Mouse (Mus musculus): ENCODE measurements around the gene Abcc6. TPM values are rescaled to one million over a fixed set of nuclear protein-coding genes. Genes with fewer than 3 reads are reported as not detected.

The Abcc6 gene
- polyA plus RNA-seq, 1 experiment from 2014 or later = 0.15 TPM

DNA sequence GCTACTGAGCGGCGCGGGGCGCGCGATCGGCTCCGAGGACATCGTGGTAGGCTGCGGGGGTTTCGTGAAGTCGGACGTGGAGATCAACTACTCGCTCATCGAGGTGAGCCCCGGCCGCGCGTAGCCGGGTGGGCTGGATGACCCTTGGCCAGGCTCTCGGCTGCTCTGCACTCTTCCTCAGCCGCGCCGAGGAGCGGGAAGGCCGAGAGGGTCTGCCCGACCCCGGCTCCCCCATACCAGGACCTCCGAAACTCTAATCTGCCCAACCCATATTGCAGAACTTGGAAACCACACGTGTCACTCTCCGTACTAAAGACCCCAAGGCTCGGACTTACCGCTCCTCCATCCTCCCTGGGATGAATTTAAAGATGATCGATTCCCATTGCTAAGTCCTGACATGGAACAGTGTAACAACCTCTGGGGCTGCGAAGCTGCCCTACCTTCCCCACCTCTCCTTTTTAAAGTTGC is 3.8 kb upstream of the Abcc6 start:
- DNase-seq (ENCODE audit: low spot score) = no peak
- Histone ChIP-seq H3K27me3 (ENCODE audit: control insufficient read depth, insufficient read depth, low read length) (no peaks in the 10 kb centered on the region), H3K9me3 (ENCODE audit: control insufficient read depth, low read length) (no peaks in the 10 kb centered on the region), H3K27ac (ENCODE audit: low read depth, low read length) (no peak overlapping the region), H3K4me3 (ENCODE audit: low read depth, low read length) (peak overlapping the region; percentile 77), H3K36me3 (ENCODE audit: control insufficient read depth, insufficient read depth, low read length) (peaks cover 4% of the 10 kb centered on the region), H3K4me1 (ENCODE audit: control insufficient read depth, insufficient read depth, low read length) (peaks cover 8% of the 10 kb centered on the region), H3K4me2 (ENCODE audit: low read depth) (peak overlapping the region; percentile 64), H3K9ac (ENCODE audit: low read length) (peak overlapping the region; percentile 66)
- peak; percentile 76 for ATAC-seq (ENCODE audit: insufficient read depth, low FRiP score, low TSS enrichment)
- under 1% methylated on average over 35 of the region's 35 CpGs for WGBS

DNA sequence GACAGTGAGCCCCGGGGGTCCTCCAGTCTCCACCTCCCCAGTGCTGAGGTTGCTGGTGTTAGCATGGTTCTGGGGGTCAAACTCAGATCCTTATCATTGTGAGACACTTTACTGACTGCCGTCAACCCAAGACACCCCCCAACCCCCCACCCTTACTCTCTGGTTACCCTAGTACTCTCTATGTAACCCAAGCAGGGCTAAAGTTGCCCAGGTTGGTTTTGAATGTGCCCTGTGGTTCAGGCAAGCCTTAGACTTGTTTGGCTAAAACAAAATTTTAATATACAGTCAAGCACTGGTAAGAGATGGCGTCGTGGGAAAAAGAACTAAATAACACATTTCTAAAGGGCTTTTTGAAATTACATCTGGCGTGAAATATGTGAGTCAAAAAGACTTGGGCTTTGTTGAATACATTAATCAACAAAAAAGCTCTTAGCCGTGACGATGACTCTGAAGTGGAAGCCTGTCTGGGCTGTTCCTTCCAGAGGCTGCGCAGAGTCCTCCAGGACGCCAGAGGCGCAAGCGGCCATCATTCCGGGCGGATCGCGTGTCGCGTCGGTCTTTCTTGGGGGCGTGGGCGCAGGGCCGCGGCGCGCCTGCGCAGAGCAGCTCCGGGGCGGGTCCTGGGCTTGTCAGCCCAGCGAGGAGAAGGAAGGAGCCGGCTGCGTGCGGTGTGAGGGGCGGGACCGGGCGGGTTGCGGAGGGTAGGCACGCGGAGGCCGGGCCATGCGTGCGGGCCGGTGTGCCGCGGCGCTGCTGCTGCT is 3.2 kb upstream of the Abcc6 start, which contains the start of gene Nomo1:
Gene Nomo1, plus strand, starts transcription at position 590 of the 761 bp plus-strand sequence.
- Histone ChIP-seq H3K27me3 (ENCODE audit: control insufficient read depth, insufficient read depth, low read length) (no peaks in the 10 kb centered on the region), H3K4me3 (ENCODE audit: low read depth, low read length) (peak within 1 kb of the TSS; percentile 77), H3K9ac (ENCODE audit: low read length) (peak within 1 kb of the TSS; percentile 66), H3K4me1 (ENCODE audit: control insufficient read depth, insufficient read depth, low read length) (peaks cover 8% of the 10 kb centered on the region), H3K27ac (ENCODE audit: low read depth, low read length) (no peak within 1 kb of the TSS), H3K4me2 (ENCODE audit: low read depth) (peak within 1 kb of the TSS; percentile 64), H3K9me3 (ENCODE audit: control insufficient read depth, low read length) (no peaks in the 10 kb centered on the region), H3K36me3 (ENCODE audit: control insufficient read depth, insufficient read depth, low read length) (peaks cover 2% of the 10 kb centered on the region)
- WGBS = 6% methylated on average over 44 of the region's 44 CpGs
- ATAC-seq (ENCODE audit: insufficient read depth, low FRiP score, low TSS enrichment) = peak; percentile 96
- peak; percentile 98 for DNase-seq (ENCODE audit: low spot score)

DNA sequence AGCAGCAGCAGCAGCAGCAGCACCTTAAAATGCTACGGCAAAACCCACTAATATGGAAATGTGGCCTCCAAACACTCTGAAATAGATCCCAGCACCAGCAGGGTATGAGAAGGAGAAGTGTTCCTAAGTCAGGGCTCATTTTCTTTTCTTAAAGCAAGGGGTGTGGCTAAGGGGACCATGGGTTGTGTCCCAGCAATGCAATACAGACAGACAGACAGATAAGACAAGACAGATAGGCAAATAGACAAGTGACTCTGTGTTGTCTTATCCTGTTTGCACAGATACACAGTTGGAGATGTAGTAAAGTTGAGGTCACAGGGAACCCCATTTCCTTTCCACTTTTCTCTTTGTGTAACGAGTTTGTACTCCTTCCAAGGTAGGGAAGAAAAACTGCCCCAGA is 973 bp upstream of the Abcc6 start:
- H3K36me3 ChIP-seq (ENCODE audit: control insufficient read depth, insufficient read depth, low read length) = no peaks in the 10 kb centered on the region
- no peaks in the 10 kb centered on the region for H3K9me3 ChIP-seq (ENCODE audit: control insufficient read depth, low read length)
- no peak overlapping the region for H3K4me2 ChIP-seq (ENCODE audit: low read depth)
- no peaks in the 10 kb centered on the region for H3K27me3 ChIP-seq (ENCODE audit: control insufficient read depth, insufficient read depth, low read length)
- no peak overlapping the region for H3K4me3 ChIP-seq (ENCODE audit: low read depth, low read length)
- WGBS = 71% methylated on average over 2 of the region's 2 CpGs
- DNase-seq (ENCODE audit: low spot score) (no peak), ATAC-seq (ENCODE audit: insufficient read depth, low FRiP score, low TSS enrichment) (no peak)
- peaks cover 8% of the 10 kb centered on the region for H3K4me1 ChIP-seq (ENCODE audit: control insufficient read depth, insufficient read depth, low read length)
- H3K9ac ChIP-seq (ENCODE audit: low read length) = no peak overlapping the region
- H3K27ac ChIP-seq (ENCODE audit: low read depth, low read length) = no peak overlapping the region

DNA sequence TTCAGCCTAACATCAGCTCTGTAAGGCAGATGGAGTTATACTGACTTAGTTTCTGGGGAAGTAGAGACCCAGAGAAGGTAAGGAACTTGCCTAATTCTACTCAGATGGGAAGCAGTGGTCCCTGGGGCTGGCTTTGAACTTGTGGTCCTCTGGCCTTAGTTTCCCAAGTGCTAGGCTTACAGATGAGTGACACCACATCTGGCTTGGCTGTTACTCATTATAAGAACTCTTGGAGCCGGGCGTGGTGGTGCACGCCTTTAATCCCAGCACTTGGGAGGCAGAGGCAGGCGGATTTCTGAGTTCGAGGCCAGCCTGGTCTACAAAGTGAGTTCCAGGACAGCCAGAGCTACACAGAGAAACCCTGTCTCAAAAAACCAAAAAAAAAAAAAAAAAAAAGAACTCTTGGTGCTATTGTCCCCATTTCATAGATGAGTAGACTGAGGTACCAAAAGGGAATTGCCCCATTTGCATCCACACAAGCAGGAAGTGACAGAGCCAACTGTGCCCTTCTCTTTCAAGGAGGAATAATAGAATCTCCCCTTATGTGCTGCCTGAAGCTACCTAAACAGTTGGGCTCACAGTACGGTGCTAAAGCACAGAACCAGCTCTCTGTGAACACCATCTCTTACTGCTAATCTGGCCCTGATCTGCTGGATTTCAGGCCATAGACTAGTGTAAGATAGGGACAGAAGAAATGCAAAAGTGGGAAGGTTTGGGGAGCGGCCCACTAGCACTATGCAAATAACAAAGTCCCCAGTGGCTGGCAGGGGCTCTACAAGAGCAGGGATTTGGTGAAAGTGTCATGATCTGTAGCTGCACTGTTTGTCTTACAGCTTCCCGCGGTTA is 580 bp downstream of the Abcc6 start:
- peaks cover 4% of the 10 kb centered on the region for H3K4me1 ChIP-seq (ENCODE audit: control insufficient read depth, insufficient read depth, low read length)
- no peak overlapping the region for H3K9ac ChIP-seq (ENCODE audit: low read length)
- 66% methylated on average over 8 of the region's 9 CpGs for WGBS
- no peaks in the 10 kb centered on the region for H3K36me3 ChIP-seq (ENCODE audit: control insufficient read depth, insufficient read depth, low read length)
- H3K4me3 ChIP-seq (ENCODE audit: low read depth, low read length) = no peak overlapping the region
- ATAC-seq (ENCODE audit: insufficient read depth, low FRiP score, low TSS enrichment) = no peak
- H3K27ac ChIP-seq (ENCODE audit: low read depth, low read length) = no peak overlapping the region
- no peaks in the 10 kb centered on the region for H3K27me3 ChIP-seq (ENCODE audit: control insufficient read depth, insufficient read depth, low read length)
- DNase-seq (ENCODE audit: low spot score) = no peak
- no peaks in the 10 kb centered on the region for H3K9me3 ChIP-seq (ENCODE audit: control insufficient read depth, low read length)
- no peak overlapping the region for H3K4me2 ChIP-seq (ENCODE audit: low read depth)

DNA sequence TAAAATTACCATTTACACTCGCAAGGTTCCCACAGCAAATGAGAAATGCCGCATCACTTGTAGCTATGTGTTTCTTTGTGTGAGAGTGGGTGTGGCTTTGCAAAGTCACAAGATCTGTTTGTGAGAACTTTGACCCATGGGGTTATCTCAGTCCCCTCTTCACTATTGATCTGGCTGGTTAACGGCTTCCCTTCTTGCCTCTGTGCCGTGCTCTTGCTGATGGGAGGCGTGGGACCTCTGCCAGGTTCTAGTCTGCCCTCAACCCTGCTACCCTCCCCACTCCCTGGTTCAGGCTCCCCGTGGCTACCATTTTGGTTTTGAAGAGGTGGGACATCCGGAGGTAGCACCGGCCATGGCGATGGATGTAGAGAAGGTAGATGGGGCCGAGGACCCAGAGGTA is 1.4 kb downstream of the Abcc6 start:
- Histone ChIP-seq H3K36me3 (ENCODE audit: control insufficient read depth, insufficient read depth, low read length) (no peaks in the 10 kb centered on the region), H3K27ac (ENCODE audit: low read depth, low read length) (no peak overlapping the region)
- WGBS = 89% methylated on average over 10 of the region's 10 CpGs

DNA sequence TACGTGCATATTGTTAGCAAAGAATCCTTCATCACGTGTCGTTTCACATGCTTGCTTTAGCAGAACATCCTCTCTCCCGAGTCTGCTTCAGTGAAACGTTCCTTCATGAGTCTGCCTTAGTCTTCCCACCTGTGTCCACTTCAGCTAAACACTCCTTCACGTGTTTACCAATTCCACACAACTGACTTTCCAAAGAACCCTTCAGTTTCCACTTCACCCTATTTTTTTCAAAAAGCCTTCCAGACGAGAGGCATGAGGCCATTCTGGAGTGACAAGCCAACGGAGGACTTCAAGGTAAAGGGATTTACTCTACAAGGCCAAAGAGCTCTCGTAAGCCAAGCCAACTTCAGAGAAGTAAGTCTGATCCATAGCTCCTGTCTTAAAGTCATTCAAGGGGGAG is 4.7 kb downstream of the Abcc6 start:
- no peaks in the 10 kb centered on the region for H3K27me3 ChIP-seq (ENCODE audit: control insufficient read depth, insufficient read depth, low read length)
- no peak overlapping the region for H3K4me3 ChIP-seq (ENCODE audit: low read depth, low read length)
- no peak overlapping the region for H3K9ac ChIP-seq (ENCODE audit: low read length)
- H3K36me3 ChIP-seq (ENCODE audit: control insufficient read depth, insufficient read depth, low read length) = no peaks in the 10 kb centered on the region
- 83% methylated on average over 9 of the region's 9 CpGs for WGBS
- H3K27ac ChIP-seq (ENCODE audit: low read depth, low read length) = no peak overlapping the region
- DNase-seq (ENCODE audit: low spot score) (no peak), ATAC-seq (ENCODE audit: insufficient read depth, low FRiP score, low TSS enrichment) (no peak)
- no peaks in the 10 kb centered on the region for H3K9me3 ChIP-seq (ENCODE audit: control insufficient read depth, low read length)
- H3K4me1 ChIP-seq (ENCODE audit: control insufficient read depth, insufficient read depth, low read length) = no peaks in the 10 kb centered on the region
- no peak overlapping the region for H3K4me2 ChIP-seq (ENCODE audit: low read depth)

More for the DNA sequence above, 1.4 kb downstream of the Abcc6 start:
- no peak overlapping the region for H3K9ac ChIP-seq (ENCODE audit: low read length)
- ATAC-seq (ENCODE audit: insufficient read depth, low FRiP score, low TSS enrichment) (no peak), DNase-seq (ENCODE audit: low spot score) (no peak)
- H3K4me2 ChIP-seq (ENCODE audit: low read depth) = no peak overlapping the region
- H3K4me1 ChIP-seq (ENCODE audit: control insufficient read depth, insufficient read depth, low read length) = no peaks in the 10 kb centered on the region
- no peaks in the 10 kb centered on the region for H3K9me3 ChIP-seq (ENCODE audit: control insufficient read depth, low read length)
- no peaks in the 10 kb centered on the region for H3K27me3 ChIP-seq (ENCODE audit: control insufficient read depth, insufficient read depth, low read length)
- no peak overlapping the region for H3K4me3 ChIP-seq (ENCODE audit: low read depth, low read length)

DNA sequence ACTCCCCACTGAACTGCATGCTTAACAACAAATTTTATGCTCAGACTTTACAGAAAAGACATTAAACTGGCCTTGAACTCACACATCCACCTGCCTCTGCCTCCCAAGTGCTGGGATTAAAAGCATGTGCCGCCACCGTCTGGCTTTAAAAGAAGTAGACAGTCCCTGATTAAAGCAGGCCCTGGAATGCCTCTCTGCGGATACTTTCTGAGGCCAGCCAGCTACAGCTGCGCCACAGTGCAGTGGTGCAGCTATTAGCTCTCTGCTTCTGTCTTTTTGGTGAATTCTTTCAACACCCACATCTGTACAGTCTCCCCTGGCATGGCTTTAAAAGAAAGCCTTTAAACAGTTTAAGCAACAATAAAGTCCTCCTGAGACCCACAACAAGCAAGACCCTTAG is 8.2 kb downstream of the Abcc6 start:
- Histone ChIP-seq H3K9ac (ENCODE audit: low read length) (no peak overlapping the region), H3K4me1 (ENCODE audit: control insufficient read depth, insufficient read depth, low read length) (no peaks in the 10 kb centered on the region), H3K36me3 (ENCODE audit: control insufficient read depth, insufficient read depth, low read length) (no peaks in the 10 kb centered on the region), H3K4me2 (ENCODE audit: low read depth) (no peak overlapping the region), H3K27me3 (ENCODE audit: control insufficient read depth, insufficient read depth, low read length) (no peaks in the 10 kb centered on the region), H3K9me3 (ENCODE audit: control insufficient read depth, low read length) (no peaks in the 10 kb centered on the region), H3K27ac (ENCODE audit: low read depth, low read length) (no peak overlapping the region), H3K4me3 (ENCODE audit: low read depth, low read length) (no peak overlapping the region)
- no peak for ATAC-seq (ENCODE audit: insufficient read depth, low FRiP score, low TSS enrichment)
- WGBS = 33% methylated on average over 4 of the region's 4 CpGs
- DNase-seq (ENCODE audit: low spot score) = no peak

DNA sequence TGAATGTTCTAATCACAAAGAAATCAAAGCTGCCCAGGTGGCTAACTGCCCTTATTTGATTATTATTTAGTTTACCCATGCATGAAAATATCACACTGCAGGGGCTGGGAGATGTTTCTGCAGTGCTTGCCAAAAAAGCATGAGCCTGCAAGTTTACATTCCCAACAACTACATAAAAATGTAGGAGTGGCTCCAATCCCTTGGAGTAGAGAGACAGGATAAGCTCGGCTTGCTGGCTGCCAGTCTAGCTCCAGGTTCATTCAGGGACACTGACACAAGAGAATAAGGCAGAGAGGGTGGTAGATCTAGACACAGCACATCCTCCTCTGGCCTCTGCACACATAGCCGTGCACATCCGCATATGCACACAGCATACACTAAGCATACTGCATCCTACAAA is 10.5 kb downstream of the Abcc6 start:
- Histone ChIP-seq H3K36me3 (ENCODE audit: control insufficient read depth, insufficient read depth, low read length) (no peaks in the 10 kb centered on the region), H3K27ac (ENCODE audit: low read depth, low read length) (no peak overlapping the region), H3K9me3 (ENCODE audit: control insufficient read depth, low read length) (no peaks in the 10 kb centered on the region), H3K4me2 (ENCODE audit: low read depth) (no peak overlapping the region), H3K4me3 (ENCODE audit: low read depth, low read length) (no peak overlapping the region), H3K9ac (ENCODE audit: low read length) (no peak overlapping the region), H3K27me3 (ENCODE audit: control insufficient read depth, insufficient read depth, low read length) (no peaks in the 10 kb centered on the region), H3K4me1 (ENCODE audit: control insufficient read depth, insufficient read depth, low read length) (no peaks in the 10 kb centered on the region)
- ATAC-seq (ENCODE audit: insufficient read depth, low FRiP score, low TSS enrichment) = no peak
- 80% methylated on average over 3 of the region's 3 CpGs for WGBS
- no peak for DNase-seq (ENCODE audit: low spot score)

Measured in neural tube, embryonic 11.5 days (tissue).